Mouse (Mus musculus) kidney, postnatal 14 days (tissue): ENCODE measurements around the gene Gm43517.

ENCODE experiments used
- DNase-seq: peaks from one replicate; pipeline ENCODE4 v3.0.0; 2022; ENCODE audit warnings: mixed read lengths

Gene Gm43517

DNA sequence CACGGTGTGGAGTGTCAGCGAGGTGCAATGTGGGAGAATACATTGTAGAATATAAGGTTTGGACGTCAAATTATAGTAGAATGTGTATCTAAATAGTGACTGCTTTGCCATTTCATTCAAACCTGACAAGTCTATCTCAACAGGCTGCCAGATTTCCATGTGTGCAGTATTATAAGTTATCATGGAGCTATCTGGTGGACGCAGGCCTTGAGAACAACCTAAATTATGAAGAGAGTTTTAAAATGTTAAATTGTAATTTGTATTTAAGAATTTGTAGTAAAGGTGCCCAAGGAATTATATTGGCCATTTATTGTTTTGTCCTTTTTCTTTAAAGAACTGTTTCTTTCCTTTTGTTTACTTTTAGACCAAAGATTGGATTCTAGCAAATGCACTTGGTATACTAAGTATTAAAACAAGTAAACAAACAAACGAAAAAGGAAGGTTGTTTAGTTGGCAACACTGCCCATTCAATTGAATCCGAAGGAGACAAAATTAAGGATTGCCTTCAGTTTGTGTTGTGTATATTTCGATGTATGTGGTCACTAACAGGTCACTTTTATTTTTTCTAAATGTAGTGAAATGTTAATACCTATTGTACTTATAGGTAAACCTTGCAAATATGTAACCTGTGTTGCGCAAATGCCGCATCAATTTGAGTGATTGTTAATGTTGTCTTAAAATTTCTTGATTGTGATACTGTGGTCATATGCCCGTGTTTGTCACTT, 1.3 kb downstream of the Gm43517 start:
- no peak for DNase-seq

DNA sequence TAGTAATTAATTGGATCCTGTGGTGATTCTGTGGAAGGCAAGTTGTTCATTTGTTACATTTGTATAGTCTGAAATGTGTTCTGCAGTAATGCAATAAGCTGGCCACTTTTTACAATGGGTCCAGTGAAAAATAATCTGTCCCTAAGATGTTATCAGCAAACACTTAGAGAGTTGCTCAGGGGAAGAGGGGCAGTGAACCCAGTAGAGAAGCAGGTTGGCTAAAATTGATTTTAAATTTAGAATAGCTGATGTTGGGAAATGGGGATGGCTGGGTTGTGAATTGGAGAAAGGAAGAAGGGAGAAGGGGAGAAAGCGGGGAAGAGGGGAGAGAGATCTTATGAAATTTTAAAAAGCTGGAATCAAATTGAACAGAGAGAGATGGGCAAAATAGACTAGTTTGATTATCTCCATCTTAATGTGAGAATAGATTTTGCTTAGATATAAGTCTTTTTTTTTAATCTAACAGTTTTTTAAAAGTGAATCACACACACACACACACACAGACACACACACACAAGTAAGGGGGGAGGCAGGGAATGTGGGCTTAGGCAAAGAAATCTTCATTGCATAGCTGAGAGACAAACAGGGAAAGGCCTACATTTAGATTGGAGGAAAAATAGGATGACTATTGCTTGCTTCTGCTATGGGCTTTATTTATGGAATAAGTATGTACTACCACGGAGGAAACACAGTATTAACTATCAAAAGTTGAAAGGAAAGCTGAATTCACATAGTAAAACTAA, 3.1 kb downstream of the Gm43517 start:
- DNase-seq, result no peak

DNA sequence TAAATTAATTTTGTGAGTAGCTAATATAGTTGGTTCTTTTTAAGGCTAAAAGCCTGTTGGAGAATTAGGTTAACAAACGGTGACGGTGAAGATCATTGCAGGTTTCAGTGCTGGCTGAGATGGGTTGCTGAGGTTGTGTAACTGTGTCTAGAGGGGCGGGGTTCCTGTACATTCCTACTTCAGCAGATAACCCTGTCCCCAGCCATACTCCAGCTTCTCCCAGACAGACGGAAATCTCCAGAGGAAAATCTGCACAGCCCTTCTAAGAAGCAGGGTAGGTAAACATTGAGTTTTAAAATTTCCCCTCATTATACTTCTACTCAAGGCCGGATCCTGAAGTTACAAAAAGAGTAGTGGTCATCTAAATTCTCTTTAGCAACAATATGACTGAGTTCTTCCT, 4.7 kb downstream of the Gm43517 start:
- DNase-seq, result no peak

DNA sequence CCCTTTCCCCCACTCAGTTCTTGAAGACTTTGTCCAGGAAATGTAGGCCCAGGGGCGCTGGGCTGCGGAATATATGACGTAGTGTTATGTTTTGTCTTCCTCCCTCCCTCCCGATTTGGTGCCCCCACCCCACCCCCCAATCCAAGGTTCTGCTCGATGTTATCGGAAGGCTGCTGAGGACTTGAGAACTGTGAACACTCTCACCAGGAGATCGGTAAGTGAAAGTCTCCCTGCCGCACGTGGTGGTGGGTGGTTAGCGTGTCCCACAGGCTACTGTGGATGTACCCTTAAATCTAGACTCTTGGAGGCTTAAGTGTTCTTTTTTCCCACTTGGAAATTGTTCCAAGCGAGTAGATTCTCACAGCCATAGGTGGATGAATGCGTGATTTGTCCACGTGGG, 5.3 kb downstream of the Gm43517 start:
- DNase-seq, result no peak

DNA sequence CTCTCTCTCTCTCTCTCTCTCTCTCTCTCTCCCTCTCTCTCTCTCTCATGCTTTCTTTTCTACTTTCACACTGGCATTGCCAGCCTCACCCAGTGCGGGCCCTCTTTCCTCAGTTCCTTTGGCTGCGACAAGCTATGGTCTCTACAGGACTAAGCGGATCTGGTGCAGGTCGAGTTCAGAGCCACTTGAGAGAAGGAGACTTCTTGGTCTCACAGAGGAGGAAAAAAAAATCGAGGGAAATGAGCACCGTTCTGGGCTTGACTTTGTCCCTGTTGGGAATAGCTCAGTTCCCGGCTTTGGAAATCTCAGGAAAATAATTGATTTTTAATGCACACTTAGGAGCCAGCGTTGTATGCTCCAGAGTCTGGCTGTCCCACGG, 5.9 kb downstream of the Gm43517 start:
- DNase-seq, result no peak

DNA sequence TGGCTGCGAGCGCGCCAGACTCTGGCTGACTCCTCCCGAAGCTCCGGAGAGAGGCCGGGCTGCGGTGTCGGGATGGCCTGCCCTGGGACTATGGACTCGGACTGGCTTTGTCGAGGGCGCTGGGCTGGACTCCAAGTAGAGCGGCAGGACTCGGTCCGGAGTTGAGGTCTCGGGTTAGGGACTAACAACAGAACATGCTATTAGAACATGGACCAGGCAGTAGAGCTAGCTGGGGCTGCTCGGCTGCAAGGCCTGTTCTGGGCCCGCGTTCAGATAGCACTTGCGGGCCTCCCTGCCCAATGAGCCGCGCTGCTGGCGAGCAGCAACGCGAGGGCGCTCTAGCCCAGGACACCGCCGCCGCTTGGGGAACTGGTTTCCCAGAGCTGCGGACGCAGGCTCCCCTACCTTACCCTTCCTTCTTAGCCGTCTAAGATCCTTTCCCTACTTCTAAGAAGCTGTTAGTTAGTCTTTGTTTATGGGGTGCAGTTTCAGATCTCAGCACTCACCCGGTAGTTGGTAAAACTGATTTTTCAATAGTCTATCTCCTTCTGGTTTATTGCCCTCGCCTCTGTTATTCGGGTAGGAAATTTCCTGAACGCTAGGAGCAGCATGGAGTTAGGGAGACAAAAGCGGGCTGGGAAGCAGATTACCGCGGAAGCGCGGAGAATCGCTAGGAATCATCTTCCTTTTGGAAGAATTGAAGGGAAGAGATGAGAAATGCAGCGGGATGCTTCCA, 6.5 kb downstream of the Gm43517 start:
- peak; percentile 36 for DNase-seq

DNA sequence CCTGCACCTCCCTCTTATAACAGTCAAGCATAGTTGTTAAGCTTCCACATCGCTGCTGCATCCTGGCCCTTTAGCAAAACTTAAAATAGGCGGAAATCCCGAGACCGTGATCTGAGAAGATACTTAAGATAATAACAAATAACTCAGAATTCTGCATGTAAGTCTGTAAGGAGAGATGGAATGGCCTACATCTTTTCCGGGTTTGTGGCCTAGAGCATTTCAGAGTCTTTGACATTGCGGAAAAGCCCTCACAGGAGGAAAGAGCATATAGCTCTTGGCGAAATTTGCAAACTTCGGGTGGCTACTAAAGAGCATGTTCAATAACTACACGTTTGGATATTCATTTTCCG, 7.0 kb downstream of the Gm43517 start:
- no peak for DNase-seq

DNA sequence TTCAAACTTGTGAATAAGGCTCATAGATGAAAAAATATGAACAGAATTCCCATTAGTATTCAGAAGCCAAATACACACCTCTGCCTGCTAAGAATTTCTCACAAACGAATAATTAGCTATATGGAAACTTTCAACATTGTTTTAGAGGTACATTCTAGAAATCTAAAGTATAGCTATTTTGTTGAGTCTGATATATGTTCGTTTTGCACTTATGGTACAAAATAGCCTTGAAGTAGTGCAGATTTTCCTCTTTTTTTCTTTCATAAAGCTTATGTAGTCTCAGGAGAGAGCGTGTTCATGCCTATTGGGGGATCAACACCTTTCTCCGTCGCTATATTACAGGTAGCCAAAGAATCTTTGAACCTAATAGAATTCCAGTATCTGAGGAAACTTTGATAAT, 7.9 kb downstream of the Gm43517 start:
- no peak for DNase-seq

DNA sequence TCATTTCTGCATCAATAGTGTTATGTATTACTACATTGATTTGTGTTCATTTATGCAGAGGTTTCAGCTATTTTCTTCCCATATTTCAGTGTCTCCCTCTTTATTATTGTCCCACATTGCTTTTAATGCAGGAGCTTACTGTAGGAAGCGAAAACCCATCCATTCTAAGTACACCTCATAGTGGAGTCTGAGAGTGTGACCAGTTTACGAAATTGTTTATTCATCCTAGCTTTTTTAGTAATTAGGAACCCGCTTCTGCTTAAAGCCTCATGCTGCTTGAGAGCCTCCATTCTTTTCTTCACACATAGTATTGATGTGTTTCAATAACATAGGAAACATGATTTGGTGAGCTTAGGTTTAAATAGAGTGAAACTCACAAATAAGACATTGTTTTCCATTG, 8.7 kb downstream of the Gm43517 start:
- no peak for DNase-seq

DNA sequence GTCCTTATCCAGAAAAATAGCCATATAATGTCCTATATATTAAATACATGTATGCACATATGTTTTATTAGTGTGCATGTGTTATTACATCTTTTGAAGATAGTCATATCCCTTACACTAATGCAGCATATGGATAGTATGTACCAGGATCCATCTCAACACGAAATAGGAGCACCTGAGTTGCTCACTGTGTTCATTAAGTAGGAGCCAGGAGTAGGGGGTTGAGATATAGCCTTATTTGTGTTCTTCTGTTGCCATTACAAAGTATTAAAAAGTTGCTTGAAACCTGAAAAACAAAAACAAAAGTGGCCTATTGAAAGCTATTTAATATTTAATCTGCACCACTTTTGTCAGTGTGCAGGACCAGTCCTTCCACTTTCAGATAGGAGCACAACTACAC, 9.2 kb downstream of the Gm43517 start:
- DNase-seq, result no peak

DNA sequence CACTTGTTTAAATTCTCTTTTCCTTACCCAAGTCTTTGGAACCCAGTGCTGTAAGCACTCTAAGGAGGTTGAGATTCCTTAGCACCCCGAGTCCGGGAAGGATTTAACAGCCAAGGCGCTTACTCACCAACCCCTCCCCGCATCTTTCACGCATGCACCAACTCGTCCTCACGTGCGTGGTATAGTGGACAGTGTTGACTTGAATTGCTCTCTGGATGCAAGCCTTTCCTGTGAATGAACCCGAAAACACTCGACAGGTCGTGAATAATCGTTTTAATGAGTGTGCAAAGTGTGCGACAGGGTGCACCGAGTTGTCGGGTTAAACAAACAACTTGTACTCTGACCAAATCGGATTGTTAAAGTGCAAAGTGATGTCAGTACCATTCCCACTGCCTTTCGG, 9.9 kb downstream of the Gm43517 start:
- DNase-seq, result no peak

DNA sequence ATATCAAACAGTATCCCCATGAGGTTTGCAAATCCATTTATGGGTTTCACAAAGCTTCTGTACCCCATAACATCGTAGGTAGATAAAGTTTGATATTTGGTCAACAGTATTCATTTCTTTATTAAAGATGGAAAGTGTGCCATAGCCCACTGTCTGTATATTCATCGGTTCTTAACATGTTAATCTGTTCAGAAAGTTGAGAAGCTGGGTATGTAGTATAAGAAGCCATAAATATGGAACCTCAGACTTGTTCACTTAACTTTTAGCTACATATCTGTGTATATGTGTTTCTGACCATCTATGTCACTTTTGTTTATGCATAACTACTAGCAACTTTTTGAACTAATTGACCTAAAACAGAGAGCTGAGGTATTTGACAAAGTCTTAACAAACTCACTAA, 11.0 kb downstream of the Gm43517 start:
- DNase-seq, result no peak

DNA sequence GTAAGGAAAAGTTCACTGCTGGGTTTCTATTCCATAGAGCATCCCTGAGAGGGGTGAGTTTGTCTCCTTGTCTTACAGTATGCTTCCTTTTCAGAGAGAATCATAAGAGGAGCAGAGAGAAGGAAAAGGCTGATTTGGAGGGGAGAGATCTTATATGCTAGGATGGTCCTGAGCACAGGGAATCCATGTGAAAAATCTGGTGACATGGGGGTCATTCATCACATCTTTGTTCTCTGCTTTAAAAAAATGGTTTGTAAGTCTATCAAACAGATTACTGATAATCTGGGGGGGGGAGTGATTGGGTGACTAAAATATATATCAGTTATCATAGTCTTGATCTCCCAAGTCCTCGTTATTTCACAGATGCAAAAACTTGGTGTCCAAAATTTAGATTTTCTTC, 11.8 kb downstream of the Gm43517 start:
- no peak for DNase-seq

DNA sequence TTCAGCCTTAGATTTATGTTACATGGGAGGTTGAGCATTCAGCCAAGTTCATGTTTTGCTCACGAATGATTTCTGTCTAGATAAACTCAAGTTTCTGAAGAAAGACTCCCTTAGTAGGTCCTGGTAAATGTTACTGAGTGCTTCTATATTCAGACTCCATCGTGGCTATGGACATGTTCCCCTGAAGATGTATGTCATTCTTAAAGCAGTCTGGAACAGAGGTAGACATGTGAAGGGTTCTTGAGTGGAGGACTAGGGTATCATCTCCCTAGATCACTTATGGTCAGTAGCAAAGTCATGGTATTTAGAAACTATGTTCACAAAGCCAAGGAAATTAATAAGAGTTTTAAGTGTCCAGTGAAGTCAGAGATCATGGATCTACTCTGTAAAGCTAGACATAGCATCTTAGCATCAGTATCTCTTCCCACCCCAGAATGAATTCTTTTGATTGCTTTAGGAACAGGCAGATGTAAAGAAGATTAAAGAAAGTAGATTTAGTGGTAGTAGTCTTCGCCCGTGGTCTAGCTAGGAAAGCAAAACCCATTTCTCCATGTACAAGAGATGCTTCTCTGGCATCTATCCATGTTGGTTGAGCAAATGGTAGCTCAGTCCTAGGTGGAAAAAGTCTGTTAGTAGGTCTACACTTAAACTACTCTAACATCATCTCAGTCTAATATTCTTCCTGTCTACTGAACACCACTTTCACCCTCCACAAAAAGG, 12.6 kb downstream of the Gm43517 start:
- no peak for DNase-seq

DNA sequence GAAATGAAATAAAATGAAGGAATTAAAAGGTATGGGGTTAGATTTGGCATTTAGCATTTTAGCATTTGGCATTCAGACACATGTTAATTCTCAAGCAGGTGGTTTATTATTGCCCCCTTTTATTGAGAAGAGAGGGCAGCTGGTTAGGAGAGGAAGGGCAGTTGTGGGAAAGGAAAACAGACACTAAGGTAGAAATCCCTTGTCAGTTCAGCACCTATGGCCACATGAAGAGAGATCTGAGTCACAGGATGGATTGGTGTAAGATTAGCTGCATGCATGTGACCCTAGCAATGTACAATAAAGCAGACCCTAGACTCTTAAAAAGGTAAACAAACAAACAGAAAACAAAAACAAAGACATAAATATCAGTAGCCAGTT, 13.2 kb downstream of the Gm43517 start:
- DNase-seq, result no peak

DNA sequence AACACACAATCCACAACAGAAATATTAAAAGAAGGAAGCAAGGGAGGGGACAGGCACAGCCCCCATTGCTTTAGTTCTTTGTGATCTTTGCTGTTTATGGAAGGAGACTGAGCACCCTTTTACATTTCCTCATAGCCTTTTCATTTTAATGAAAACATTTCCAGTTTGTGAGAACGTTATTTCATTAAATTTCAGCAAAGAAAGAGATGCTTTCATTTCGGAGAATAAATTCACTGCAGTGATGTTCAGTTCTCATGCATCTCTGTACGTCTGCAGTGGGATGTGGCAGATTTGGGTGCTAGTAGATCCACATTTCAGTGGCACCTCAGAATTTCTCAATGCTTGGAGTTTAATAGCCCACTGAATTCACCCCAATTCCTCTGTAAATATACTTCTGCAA, 13.7 kb downstream of the Gm43517 start:
- no peak for DNase-seq

DNA sequence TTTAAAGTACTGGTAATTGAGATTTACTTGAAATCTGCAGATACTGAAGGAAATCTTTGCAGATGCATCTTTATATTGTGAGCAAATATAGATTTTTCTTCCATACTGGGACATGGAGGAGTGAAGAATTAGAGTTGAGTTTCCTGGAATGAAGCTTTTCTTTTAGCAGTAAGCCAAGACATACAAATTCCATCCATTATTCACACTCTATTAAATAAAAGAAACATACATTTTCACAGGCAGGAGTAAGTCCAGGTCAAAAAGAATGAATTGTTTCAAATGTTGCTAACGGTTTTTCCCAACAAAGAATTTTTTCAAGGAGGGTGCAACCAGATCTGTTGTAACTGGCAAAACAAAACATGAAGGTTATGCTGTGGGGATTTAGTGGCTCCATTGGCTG, 14.6 kb downstream of the Gm43517 start:
- no peak for DNase-seq

DNA sequence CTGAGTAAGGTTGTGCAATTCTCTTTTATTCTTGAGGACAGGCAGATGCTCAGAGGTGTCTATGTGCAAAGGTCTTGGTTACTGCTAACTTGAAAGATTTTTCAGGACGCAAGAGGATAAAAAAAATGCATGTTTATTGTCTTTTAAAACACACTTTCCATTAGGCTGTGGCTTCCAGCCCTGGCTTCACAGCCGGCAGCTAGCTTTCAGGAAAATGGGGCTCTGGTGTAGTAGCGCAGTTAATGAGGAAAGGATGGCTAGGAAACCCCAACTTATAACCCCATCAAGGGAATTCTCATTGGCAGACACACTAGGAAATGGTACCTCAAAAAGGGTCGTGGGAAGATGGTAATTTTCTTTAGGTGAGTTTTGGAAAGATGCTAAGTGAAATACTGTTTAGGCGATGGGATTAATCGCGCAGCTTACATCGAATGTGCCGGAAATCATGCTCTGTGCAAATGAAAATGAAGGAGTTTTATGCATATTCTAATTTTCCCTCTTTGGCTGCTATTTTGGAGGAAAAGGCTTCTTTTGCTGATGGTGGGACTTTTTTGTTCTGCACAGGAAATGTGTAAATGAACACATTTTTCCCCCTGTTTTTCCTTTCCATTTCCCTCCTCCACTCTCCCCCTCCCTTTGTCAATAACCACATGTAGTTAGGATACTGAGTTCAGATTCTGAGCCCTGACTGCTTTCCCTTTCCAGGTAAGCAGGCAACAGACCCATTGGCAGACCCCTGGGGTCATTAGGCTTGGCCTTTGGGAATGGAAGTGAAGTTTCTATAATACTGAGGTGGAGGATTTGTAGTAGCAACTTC, 15.3 kb downstream of the Gm43517 start:
- no peak for DNase-seq

DNA sequence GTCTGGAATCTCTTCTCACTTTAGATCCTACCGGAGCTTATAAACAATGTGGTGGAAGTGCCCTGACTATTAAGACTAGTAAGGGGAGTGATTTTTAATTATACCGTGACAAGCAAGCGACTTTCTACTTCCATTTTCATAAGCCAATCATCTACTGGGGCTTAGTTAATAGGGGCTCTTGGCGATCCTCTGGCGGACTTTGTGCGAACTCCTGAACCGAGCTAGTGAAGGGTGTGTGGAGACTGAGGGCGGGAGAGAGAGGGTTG, 15.8 kb downstream of the Gm43517 start:
- no peak for DNase-seq

DNA sequence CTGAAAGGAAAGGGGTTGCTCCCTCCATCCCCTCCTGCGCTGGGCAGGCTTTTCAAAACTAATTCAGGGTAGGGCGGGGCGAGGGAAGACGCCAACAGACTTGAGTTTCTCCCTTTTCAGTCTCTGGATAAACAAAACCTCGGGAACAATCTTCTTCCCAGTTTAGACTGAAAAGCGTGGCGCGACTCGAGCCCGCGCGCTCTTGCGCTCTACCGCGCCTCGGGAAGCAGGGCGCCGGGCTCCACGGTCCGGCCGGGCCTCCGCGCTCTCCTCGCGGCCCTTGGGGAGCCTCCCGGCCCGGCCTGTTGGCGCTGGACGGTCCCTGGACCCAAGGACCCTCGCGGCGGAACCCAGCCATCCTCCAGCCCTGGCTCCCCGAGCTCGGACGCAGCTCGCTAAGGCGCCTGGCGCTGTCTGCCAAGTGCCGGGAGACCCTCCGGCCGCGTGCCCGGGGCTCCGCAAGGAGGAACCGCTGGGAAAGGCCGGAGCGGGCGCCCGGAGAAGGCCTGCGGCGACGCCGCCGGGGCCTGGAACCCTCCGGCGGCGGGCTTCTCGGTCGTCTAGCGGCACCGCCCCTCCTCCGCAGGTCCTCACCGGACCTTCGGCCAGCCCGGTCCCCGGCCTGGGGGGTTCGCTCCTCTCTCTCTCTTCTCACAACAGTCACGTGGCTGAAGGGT, 16.3 kb downstream of the Gm43517 start:
- no peak for DNase-seq

DNA sequence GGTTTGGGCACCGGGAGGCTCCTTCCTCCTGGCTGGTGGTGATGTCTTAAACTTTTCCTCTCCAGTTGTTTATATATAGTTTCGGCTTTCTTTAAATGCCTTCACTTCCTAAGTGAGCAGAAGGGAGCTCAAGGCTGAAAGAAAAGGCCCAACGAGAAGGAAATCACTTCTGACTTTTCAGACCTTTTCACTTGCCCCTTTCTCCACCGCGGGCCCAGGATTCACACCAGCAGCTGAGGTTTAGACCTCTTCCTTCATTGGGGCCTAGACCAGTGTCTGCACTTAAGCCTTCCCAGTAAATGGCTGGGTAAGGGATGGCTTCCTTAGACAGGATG, 16.8 kb downstream of the Gm43517 start:
- no peak for DNase-seq

DNA sequence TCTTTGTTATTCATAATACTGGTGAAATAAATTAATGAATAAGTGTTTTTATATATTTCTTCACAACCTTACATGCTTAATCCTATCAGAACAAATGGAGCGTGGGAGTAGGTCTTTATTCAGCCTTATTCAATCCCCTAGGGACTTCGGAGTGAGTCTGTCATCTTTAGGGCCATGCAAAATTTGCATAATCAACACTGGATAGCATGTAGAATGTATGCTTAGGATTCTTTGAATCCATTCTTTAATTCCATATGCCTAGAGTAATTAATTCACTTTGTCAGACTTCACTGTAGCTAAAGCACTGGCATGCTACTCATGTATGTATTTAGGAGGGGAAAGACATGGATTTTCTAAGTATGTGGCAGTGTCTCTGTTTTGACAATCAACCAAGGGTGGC, 24.9 kb downstream of the Gm43517 start:
- DNase-seq, result no peak

DNA sequence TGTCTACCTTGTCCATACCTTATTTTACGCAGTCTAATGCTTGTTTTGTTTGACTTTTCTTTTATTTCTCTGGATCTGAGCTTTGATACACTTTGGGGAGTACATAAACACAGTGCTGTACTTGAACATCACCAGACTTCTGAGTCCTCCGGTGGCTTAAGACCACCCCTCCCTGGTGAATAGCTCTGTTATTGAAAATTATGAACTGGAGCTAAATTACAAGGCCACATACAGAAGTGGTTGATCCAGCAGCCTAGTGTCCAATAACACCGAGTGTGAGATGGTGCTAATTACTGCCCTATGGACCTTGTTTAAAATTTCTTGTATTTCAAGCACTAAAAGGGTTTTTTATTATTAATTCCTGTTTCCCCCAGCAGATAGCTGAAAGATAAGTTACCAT, 33.0 kb downstream of the Gm43517 start:
- no peak for DNase-seq
